Mouse (Mus musculus): ENCODE measurements around the gene Sap30l.

Sap30l gene

GRCm38 (mm10) chr11:57800971-57801765 is at the start of gene Sap30l:
TSS of gene Sap30l (plus strand) at chr11:57801637.
- peak; percentile 94 for DNase-seq (ENCODE audit: low read depth, low spot score)

- DNase-seq (ENCODE audit: low read depth, low spot score): no peak
Observed at GRCm38 (mm10) chr11:57753538-57754203, 47.8 kb upstream of the Sap30l start.

GRCm38 (mm10) chr11:57758621-57759020 is 42.8 kb upstream of the Sap30l start:
- DNase-seq (ENCODE audit: low read depth, low spot score): no peak

- DNase-seq (ENCODE audit: low read depth, low spot score): no peak
Observed at GRCm38 (mm10) chr11:57760509-57761058, 40.9 kb upstream of the Sap30l start.

- no peak for DNase-seq (ENCODE audit: low read depth, low spot score)
Observed at GRCm38 (mm10) chr11:57761347-57761746, 40.1 kb upstream of the Sap30l start.

- DNase-seq (ENCODE audit: low read depth, low spot score): peak; percentile 33
Observed at GRCm38 (mm10) chr11:57764124-57764523, 37.3 kb upstream of the Sap30l start.

- no peak for DNase-seq (ENCODE audit: low read depth, low spot score)
Observed at GRCm38 (mm10) chr11:57766617-57767016, 34.8 kb upstream of the Sap30l start.

GRCm38 (mm10) chr11:57767171-57767570 is 34.3 kb upstream of the Sap30l start:
- DNase-seq (ENCODE audit: low read depth, low spot score): no peak

GRCm38 (mm10) chr11:57770776-57771175 is 30.7 kb upstream of the Sap30l start:
- no peak for DNase-seq (ENCODE audit: low read depth, low spot score)

- DNase-seq (ENCODE audit: low read depth, low spot score): no peak
Observed at GRCm38 (mm10) chr11:57771676-57772075, 29.8 kb upstream of the Sap30l start.

GRCm38 (mm10) chr11:57773479-57773878 is 28.0 kb upstream of the Sap30l start:
- DNase-seq (ENCODE audit: low read depth, low spot score): no peak

GRCm38 (mm10) chr11:57773936-57774335 is 27.5 kb upstream of the Sap30l start:
- no peak for DNase-seq (ENCODE audit: low read depth, low spot score)

GRCm38 (mm10) chr11:57775868-57776267 is 25.6 kb upstream of the Sap30l start:
- DNase-seq (ENCODE audit: low read depth, low spot score): no peak

GRCm38 (mm10) chr11:57776546-57776945 is 24.9 kb upstream of the Sap30l start:
- DNase-seq (ENCODE audit: low read depth, low spot score): no peak

- peak; percentile 78 for DNase-seq (ENCODE audit: low read depth, low spot score)
Observed at GRCm38 (mm10) chr11:57778349-57778748, 23.1 kb upstream of the Sap30l start.

- DNase-seq (ENCODE audit: low read depth, low spot score): no peak
Observed at GRCm38 (mm10) chr11:57779824-57780223, 21.6 kb upstream of the Sap30l start.

GRCm38 (mm10) chr11:57786616-57787418 is 14.6 kb upstream of the Sap30l start:
- peak; percentile 16 for DNase-seq (ENCODE audit: low read depth, low spot score)

- DNase-seq (ENCODE audit: low read depth, low spot score): peak; percentile 50
Observed at GRCm38 (mm10) chr11:57787913-57788312, 13.5 kb upstream of the Sap30l start.

GRCm38 (mm10) chr11:57790866-57791535 is 10.4 kb upstream of the Sap30l start:
- peak; percentile 61 for DNase-seq (ENCODE audit: low read depth, low spot score)

- DNase-seq (ENCODE audit: low read depth, low spot score): no peak
Observed at GRCm38 (mm10) chr11:57795086-57795485, 6.4 kb upstream of the Sap30l start.

GRCm38 (mm10) chr11:57797828-57798227 is 3.6 kb upstream of the Sap30l start:
- no peak for DNase-seq (ENCODE audit: low read depth, low spot score)

All from 3T3-L1 (cell line).